Mouse (Mus musculus): ENCODE results near the gene Olfr1440.

Olfr1440 gene

GRCm38 (mm10) chr19:12386979-12387378 lies at the start of gene Olfr1440:
Gene Olfr1440, plus strand, starts transcription at chr19:12387279.
- DNase-seq (ENCODE audit: low spot score), result no peak

GRCm38 (mm10) chr19:12373004-12373403 lies 14.1 kb upstream of the Olfr1440 start:
- DNase-seq (ENCODE audit: low spot score), result no peak

- no peak for DNase-seq (ENCODE audit: low spot score)
Measured at GRCm38 (mm10) chr19:12374465-12375025, 12.5 kb upstream of the Olfr1440 start.

DNA sequence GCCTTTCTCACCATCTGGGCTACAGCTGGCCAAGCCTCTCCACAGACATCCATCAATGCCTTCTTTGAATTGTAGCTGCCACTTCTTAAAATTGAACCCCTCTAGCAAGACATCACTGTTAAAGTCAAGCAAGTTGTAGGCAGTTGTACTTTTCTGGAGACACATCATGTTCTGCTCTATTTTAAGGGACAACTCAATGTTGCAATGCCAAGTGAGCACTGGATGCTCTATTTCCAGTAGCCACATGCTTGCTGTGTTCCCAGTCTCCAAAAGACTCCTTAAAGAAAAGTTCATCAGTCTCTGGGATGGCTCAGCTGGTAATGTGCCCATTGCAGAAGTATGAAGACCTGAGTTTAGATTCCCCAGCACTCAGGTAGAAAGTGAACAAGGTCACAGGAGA lies 26.7 kb downstream of the Olfr1440 start:
- DNase-seq (ENCODE audit: low spot score), result no peak

DNA sequence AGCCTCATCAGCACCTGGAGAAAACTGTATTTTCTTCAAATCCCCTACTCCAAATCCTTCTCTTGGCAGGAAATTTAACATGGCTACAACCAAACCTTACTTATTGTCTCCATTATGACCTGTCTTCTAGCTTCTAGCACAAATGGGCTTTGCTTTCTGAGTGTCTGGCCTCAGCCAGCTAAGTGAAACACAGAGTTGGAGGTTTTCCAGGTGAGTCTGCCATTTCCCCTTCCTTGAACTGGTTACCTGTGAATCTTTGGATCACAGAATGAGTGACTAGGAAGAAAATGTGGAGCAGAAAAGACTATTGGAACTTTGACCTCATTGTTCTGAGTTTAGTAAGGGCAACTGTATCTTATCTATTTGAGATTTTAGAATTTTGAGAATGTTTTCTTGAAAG lies 30.3 kb downstream of the Olfr1440 start, which contains the start of gene Olfr1441:
TSS of gene Olfr1441 (plus strand) at position 73 of the 400 bp plus-strand sequence.
- no peak for DNase-seq (ENCODE audit: low spot score)

GRCm38 (mm10) chr19:12418312-12418711 lies 31.2 kb downstream of the Olfr1440 start:
- DNase-seq (ENCODE audit: low spot score), result no peak

- DNase-seq (ENCODE audit: low spot score), result no peak
Measured at GRCm38 (mm10) chr19:12420555-12420954, 33.5 kb downstream of the Olfr1440 start.

DNA sequence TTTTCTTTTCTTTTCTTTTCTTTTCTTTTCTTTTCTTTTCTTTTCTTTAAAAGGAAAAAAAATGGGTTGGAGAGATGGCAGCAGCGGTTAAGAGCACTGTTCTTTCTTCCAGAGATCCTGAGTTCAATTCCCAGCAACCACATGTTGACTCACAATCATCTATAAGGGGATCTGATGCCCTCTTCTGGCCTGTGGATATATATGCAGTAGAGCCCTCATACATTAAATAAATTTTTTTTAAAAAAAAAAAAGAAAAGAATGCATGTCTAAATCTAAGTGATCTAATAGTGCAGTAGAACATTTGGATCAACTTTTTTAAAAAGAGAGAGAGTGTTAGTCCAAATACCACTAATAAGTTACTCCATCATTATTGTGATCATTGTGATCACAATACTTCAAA lies 34.6 kb downstream of the Olfr1440 start:
- no peak for DNase-seq (ENCODE audit: low spot score)

DNA sequence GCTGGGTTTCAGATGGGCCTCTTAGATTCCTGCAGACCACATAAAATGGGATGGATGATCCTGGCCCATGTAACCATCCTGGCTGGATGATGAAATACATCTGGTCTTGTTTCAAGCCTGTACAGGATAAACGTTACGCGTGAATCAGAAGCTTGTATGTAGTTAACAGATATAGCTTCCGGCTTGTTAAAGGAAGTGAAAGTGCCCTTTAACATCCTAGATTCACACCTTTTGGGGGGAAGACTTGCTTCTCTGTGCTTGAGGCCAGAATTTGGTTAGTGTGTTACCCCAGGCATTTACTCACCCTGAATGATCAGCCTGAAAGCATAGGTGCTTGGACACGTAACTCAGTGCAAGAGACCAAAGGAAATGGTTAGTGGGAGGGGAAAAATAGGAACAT lies 40.0 kb downstream of the Olfr1440 start:
- no peak for DNase-seq (ENCODE audit: low spot score)

GRCm38 (mm10) chr19:12427605-12428004 lies 40.5 kb downstream of the Olfr1440 start, which contains the start of gene Pfpl:
Gene Pfpl, plus strand, starts transcription at chr19:12427905.
- no peak for DNase-seq (ENCODE audit: low spot score)

GRCm38 (mm10) chr19:12433033-12433432 lies 46.0 kb downstream of the Olfr1440 start:
- no peak for DNase-seq (ENCODE audit: low spot score)

DNA sequence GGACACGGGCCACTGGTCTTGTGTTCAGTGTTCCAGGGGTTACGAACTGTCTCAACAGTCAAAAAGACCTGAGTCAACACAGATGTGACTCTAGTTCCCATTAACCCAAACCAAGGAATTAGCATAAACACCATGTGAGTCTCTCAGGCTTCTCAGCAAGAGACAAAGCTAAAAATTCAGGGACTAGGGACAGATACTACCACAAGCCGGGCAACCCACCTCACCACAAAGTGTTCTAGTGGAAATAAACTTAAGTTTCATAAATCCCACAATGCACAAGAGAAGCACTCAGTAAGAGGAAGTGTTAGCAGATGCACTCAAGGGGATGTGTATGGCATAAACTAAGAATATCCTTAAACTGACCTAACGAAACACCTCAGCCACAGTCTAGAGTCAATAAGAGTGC lies 47.9 kb downstream of the Olfr1440 start:
- DNase-seq (ENCODE audit: low spot score), result no peak

- DNase-seq (ENCODE audit: low spot score), result no peak
Measured at GRCm38 (mm10) chr19:12435750-12436524, 48.9 kb downstream of the Olfr1440 start.

GRCm38 (mm10) chr19:12439581-12439980 lies 52.5 kb downstream of the Olfr1440 start:
- no peak for DNase-seq (ENCODE audit: low spot score)

DNA sequence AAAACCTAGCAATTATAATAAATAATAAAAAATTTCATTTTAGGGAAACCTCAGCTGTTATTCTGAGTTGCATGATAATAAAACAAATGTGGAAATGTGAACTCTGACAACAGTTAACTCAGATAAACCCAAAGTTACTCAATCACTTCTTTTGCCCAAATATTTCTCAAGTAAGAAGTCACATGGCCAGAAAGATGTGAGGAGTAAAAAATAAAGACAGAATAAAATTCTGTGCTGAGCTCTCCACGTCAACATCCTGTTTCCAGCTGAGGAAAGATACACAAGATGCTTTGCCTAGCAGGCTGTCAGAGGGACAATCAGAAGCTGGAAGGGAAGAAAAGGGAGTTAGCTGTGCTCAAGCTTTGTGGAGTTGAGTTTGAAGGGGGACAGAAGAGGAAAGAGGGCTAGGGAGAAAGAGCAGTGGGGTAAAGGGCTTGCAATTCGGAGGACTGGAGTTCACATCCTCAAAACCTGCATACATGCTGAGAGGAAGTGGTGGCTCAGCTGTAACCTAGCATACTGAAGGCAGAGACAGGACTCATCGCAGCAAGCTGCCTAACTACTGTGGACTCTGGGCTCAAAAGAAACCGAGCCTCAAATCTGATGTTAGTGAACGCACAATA lies 53.1 kb downstream of the Olfr1440 start:
- no peak for DNase-seq (ENCODE audit: low spot score)

DNA sequence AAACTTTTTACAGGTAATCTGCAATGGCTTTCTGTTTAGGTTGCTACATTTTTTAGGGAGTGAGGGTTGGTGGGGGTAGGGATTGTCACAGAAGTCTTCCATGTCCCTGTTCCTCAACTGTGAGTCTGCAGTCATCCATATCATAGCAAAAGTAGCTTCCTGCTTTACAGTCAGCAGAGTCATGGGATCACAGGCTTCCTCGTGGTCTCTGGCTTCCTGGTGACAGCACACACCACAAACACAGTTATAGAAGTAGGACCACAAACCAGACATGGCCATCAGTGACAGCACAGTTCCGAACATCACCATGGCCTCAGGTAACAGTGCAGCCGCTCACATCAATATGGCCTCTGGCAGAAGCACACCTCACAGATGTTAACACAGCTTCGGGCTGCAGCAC lies 55.5 kb downstream of the Olfr1440 start:
- no peak for DNase-seq (ENCODE audit: low spot score)

DNA sequence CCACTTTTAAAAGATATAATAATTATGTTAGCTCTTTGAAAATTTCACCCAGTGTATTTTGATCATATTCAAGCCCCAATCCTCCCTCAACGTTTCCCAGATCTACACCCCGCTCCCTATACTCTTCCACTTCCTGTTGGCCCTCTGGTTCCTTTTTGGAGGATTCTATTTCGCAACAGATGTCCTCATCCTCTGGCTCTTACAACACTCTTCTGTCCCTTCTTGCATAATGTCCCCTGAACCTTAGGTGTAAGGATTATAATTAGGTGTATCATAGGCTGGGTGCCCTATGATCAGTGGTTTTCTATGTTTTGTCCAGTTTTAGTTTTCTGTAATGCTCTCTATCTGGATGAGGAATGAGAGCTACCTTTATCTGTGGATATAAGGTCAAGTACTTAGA lies 57.9 kb downstream of the Olfr1440 start:
- no peak for DNase-seq (ENCODE audit: low spot score)
